Mouse (Mus musculus) lung, adult 2 months (tissue): Measurements from ENCODE around the gene Sept1. TPM values are rescaled to one million over a fixed set of nuclear protein-coding genes. Genes with fewer than 3 reads are reported as not detected.
"Not testable (repeated sequence)": the region's sequence is repeated elsewhere in the genome, so short reads cannot be mapped to it uniquely, and the experiment has no call there.

Source experiments
- DNase-seq: peaks from one replicate; pipeline ENCODE4 v3.0.0; 2022
- H3K4me1 ChIP-seq: fragments of 200-500 bp; 2 replicates; pipeline ENCODE4 v1.6.1; 2011; ENCODE audit warnings: low read length; ENCODE audit not compliant: control insufficient read depth, insufficient read depth
- H3K4me3 ChIP-seq: fragments of 200-500 bp; replicated peaks from 2 replicates; pipeline ENCODE3; 2011; ENCODE audit warnings: low read depth, mild to moderate bottlenecking, control low read depth, low read length; ENCODE audit errors: extremely low read depth
- CTCF ChIP-seq: fragments of 200-500 bp; IDR thresholded peaks from 2 replicates; pipeline ENCODE4 v1.5.1; 2011; ENCODE audit warnings: mild to moderate bottlenecking, low read length, control low read depth; ENCODE audit not compliant: insufficient read depth
- POLR2A ChIP-seq: fragments of 200-500 bp; IDR thresholded peaks from 2 replicates; pipeline ENCODE4 v1.6.1; 2011; ENCODE audit warnings: low read depth, mild to moderate bottlenecking, control low read depth, low read length, borderline replicate concordance; ENCODE audit errors: extremely low read depth
- WGBS: fragments of 180-500 bp; shearing (Covaris S2); methylation state at CpG from one replicate; pipeline ENCODE4 v1.1.7; 2018; 5-methylcytosine and 5-hydroxymethylcytosine counted together
- polyA plus RNA-seq: library from polyadenylated mRNA; depleted of rRNA; stranded (reverse); fragments of >200 nt; gene quantifications from 2 replicates; pipeline ENCODE4 v1.2.3, GENCODE M21; 2012

The Sept1 gene
- polyA plus RNA-seq, 1 experiment: 28.5 TPM

DNA sequence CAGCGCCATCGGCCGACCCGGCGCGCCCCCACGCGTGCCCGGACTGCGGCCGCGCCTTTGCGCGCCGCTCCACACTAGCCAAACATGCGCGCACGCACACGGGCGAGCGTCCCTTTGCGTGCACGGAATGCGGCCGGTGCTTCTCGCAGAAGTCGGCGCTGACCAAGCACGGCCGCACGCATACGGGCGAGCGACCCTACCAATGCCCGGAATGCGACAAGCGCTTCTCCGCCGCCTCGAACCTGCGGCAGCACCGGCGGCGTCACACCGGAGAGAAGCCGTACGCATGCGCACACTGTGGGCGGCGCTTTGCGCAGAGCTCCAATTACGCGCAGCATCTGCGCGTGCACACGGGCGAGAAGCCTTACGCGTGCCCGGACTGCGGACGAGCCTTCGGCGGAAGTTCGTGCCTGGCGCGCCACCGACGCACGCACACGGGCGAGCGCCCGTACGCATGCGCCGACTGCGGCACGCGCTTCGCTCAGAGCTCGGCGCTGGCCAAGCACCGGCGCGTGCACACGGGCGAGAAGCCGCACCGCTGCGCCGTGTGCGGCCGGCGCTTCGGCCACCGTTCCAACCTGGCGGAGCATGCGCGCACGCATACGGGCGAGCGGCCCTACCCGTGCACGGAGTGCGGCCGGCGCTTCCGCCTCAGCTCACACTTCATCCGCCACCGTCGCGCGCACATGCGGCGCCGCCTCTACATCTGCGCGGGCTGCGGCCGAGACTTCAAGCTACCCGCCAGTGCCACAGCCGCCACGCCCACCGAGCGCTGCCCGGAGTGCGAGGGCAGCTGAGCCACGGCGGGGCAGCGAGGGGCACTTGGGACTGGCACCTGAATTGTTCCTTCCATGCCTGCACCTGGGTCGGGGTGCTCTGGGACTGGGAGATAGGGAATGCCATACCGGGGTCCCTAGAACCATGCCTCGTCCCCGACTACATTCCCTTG lies 21.2 kb upstream of the Sept1 start:
- peak overlapping the region; percentile 86 for H3K4me3 ChIP-seq
- H3K4me1 ChIP-seq: no peaks in the 10 kb centered on the region; the same call in 1 of the 2 replicates
- under 1% methylated on average over 136 of the region's 136 CpGs for WGBS
- peak; percentile 91 for DNase-seq
- peak; percentile 70; the same call in 1 of the 2 replicates for TF ChIP-seq POLR2A
- no peak for TF ChIP-seq CTCF

DNA sequence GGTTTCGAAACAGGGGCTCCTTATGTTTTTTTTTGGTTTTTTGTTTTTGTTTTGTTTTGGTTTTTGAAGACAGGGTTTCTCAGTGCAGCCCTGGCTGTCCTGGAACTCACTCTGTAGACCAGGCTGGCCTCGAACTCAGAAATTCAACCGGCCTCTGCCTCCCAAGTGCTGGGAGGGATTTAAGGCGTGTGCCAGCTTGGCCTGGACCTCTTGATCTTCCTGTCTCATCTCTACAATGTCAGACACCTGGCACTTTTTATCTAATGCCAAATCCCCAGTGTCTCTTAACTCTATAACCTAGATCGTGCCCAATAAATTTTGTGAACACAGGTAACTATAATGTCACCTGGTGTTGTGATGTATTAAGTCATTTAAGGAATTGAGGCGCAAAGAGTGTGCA lies 20.4 kb upstream of the Sept1 start:
- TF ChIP-seq POLR2A: no peak
- no peak for TF ChIP-seq CTCF
- DNase-seq: no peak
- 74% methylated on average over 6 of the region's 6 CpGs for WGBS
- Histone ChIP-seq H3K4me3 (peak overlapping the region; percentile 86), H3K4me1 (no peaks in the 10 kb centered on the region; the same call in 1 of the 2 replicates)

DNA sequence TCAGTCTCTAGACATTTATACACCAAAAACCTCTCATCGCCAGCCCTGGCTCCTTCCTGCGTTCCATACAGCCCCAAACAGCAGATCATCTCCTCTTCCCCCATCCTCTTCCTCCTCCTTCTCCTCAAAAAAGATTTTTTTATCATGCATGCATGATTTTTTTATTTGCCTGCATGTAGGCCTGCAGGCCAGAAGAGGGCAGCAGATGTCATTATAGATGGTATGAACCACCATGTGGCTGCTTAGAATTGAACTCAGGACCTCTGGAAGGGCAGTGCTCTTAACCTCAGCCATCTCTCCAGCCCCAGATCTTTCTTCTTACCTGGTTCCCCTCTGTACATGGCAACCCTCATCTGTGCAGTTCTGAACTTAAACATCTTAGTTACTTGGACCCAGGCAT lies 19.5 kb upstream of the Sept1 start:
- Histone ChIP-seq H3K4me3 (no peak overlapping the region), H3K4me1 (no peaks in the 10 kb centered on the region; the same call in 1 of the 2 replicates)
- 79% methylated on average over 2 of the region's 2 CpGs for WGBS
- TF ChIP-seq POLR2A (no peak), CTCF (peak; percentile 35; the same call in 1 of the 2 replicates)
- DNase-seq: no peak

DNA sequence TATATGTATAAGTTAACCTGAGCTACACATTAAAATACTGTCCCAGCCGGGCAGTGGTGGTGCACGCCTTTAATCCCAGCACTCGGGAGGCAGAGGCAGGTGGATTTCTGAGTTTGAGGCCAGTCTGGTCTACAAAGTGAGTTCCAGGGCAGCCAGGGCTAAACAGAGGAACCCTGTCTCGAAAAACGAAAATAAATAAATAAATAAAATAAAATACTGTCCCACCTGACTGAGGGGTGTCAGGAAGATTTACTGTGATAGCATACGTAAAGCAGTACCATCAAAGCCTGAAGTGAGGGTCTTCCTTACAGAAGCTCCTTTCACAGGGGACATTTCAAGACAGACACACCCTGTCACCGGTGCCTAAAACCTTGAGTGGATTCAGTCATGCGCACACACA lies 17.6 kb upstream of the Sept1 start:
- 88% methylated on average over 8 of the region's 8 CpGs for WGBS
- not testable (repeated sequence) for H3K4me1 ChIP-seq, DNase-seq, H3K4me3 ChIP-seq

DNA sequence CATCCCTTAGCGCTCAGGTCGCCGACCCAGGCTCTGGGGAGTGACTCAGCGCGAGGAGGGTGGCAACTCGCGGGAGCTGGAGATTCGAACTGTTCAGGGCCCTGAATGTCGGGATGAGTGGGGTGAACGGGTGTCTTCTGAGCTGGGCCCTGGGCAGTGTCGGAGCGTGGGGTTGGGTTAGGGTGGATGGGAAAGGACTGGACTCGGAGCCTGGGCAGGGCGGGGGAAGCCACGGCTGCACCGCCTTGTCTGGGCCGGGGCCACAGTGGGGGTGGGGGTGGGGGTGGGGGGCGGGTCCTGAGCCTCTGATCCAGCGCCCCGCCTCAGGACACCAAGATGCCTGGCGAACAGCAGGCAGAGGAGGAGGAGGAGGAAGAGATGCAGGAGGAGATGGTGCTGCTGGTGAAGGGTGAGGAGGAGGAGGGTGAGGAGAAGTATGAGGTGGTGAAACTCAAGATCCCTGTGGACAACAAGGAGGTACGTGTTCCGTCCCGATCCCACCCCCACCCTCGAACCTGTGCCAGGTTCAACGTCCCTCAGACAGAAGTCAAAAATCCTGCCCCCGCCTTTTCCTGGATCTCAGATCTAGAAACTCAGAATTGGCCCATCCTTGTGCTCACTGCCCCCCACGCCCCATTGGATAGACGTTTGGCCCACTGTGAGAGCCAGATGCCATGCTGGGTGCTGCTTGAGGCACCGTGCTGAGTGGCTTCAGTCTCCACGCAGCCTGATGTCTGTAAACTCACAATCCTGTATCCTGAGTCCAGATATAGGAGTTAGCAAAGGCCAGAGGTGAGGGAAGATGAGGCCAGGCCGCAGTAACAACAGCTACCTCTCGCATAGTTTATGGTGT lies 12.0 kb upstream of the Sept1 start:
- H3K4me3 ChIP-seq: peak overlapping the region; percentile 94
- H3K4me1 ChIP-seq: peaks cover 10% of the 10 kb centered on the region
- no peak for TF ChIP-seq CTCF
- 0 out of 2 replicates have a peak, but pooled peaks have one; percentile 23 for TF ChIP-seq POLR2A
- WGBS: 10% methylated on average over 33 of the region's 33 CpGs
- DNase-seq: no peak

DNA sequence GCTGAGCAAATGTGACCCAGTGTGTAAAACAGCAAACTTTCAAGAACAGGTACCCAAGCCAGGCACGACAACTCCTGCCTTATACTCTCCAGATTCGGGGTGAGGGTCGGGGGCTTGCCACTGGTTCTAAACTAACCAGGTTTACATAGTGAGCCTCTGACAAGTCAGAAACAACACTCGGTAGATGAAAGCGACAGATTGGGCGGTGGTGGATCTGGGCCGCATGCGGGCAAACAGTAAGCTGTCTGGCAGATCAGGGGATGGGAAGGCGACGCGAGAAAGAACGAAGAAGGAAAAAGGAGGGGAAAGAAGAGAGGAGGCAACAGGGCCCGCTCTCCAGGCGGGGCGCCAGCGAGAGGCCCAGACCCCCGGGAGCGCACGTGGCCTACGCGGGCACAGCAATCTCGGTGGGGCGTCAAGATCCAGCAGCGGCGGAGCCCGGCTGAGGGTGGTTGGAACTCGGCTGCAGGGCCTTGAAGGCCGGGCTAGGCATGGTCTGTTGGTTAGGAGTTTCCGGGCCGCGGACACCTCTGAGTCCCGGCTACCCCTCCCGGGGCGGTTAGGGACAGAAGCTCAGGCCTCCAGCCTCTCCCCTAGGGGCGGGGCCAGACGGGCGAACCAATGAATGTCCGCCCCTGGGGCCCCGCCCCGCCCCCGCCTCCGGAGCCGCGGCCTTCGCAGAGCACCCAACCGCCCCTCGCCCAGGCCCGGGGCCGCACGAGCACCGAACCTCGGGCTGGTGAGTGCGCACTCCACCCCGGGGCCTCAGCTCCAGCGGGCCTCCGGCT lies 11.1 kb upstream of the Sept1 start, which contains the start of gene Zfp771:
Gene Zfp771 (plus strand): TSS at position 405 of the 788 bp plus-strand sequence.
- Histone ChIP-seq H3K4me3 (peak within 1 kb of the TSS; percentile 94), H3K4me1 (peaks cover 10% of the 10 kb centered on the region)
- WGBS: 1% methylated on average over 56 of the region's 56 CpGs
- peak; percentile 62 for TF ChIP-seq POLR2A
- no peak for TF ChIP-seq CTCF
- DNase-seq: peak; percentile 89

DNA sequence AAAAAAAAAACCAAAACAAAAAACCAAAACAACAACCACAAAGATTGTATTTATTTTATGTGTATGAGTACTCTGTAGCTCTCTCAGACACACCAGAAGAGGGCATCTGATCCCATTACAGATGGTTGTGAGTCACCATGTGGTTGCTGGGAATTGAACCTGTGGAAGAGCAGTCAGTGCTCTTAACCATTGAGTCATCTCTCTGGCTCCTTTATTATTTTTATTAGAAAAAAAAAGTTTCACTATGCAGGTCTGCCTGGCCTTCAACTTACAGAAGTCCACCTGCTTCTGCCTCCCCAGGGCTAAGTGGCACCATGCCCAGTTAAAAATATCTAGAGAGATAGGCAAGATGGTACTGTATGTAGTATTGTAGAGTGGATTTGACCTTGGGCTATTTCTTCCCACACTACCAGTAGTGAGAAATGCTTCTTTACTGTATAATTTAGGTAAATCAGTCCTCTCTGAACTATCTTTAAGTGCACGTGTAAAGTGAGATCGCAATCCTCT lies 10.5 kb upstream of the Sept1 start:
- H3K4me3 ChIP-seq: no peak overlapping the region
- WGBS: 42% methylated on average over 2 of the region's 2 CpGs
- TF ChIP-seq CTCF (no peak), POLR2A (no peak)
- no peak for DNase-seq
- H3K4me1 ChIP-seq: peaks cover 10% of the 10 kb centered on the region

DNA sequence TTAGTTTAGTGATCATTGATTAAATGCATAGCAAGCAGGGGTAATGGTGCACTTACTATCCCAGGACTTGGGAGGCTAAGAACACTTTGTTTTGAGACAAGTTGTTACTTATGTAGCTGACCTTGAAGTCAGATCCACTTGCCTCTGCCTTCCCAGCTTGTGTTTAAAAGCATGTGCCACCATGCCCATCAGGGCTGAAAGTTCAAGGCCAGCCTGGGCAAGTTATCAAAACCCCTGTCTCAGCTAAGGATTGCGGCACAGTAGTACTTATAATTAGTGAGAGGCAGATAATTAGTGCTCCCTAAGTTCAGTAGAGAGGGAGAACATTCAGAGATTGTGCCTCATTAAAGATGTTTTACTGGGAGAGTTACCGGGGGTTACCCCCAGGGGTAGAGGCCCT lies 1.8 kb upstream of the Sept1 start:
- peaks cover 5% of the 10 kb centered on the region; the same call in 1 of the 2 replicates for H3K4me1 ChIP-seq
- no peak for TF ChIP-seq CTCF
- TF ChIP-seq POLR2A: no peak
- WGBS: 97% methylated on average over 2 of the region's 2 CpGs
- no peak overlapping the region for H3K4me3 ChIP-seq
- DNase-seq: no peak

DNA sequence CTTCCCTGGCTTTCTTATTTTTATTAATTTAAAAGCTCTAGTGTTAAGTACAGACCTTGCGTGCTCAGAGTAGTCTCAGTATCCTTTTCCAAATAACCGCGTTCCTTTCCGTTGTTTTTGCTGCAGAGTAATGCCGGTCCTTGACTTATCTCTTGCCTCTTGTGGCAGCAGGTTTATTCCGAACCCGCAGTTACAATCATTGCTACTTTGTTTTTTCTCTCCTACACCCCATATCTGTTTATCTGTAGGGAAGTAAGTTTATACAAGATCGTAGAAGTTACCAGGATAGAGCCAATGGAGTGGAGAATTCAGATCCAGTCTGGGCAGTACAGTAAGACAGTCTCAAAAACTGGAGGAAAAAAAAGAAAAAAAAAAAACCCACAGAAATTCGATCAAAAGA lies 835 bp upstream of the Sept1 start:
- 3% methylated on average over 9 of the region's 9 CpGs for WGBS
- TF ChIP-seq POLR2A (no peak), CTCF (no peak)
- no peak for DNase-seq
- Histone ChIP-seq H3K4me3 (peak overlapping the region; percentile 16), H3K4me1 (peaks cover 5% of the 10 kb centered on the region; the same call in 1 of the 2 replicates)

DNA sequence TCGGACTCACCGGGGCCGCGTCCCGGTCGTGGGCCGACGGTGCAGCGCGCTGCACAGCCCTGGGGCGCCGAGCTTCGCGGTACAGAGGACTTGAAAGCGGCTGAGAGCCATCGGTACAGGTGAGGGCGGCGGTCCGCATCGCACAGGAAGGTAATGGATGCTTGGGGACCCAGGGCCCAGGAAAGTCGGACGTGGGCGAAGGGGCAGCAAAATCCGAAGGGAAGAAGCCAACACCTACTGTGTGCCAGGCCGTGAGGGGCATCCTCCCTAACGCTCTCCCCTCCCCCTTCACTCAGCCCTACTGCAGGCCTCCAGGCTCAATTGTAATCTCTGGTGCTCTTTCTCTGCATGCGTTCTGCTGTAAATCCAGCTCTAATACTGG lies 429 bp upstream of the Sept1 start:
- WGBS: 0% methylated on average over 27 of the region's 27 CpGs
- TF ChIP-seq POLR2A (no peak), CTCF (no peak)
- DNase-seq: no peak
- Histone ChIP-seq H3K4me3 (peak overlapping the region; percentile 77), H3K4me1 (peaks cover 5% of the 10 kb centered on the region; the same call in 1 of the 2 replicates)
